Mouse (Mus musculus): ENCODE measurements at regions not wholly inside any gene's neighbourhood (a gene's known extent, or its start where the extent isn't known, plus 50 kb on each side); places are given as distances from the start of the nearest gene placed in this dataset.

DNA sequence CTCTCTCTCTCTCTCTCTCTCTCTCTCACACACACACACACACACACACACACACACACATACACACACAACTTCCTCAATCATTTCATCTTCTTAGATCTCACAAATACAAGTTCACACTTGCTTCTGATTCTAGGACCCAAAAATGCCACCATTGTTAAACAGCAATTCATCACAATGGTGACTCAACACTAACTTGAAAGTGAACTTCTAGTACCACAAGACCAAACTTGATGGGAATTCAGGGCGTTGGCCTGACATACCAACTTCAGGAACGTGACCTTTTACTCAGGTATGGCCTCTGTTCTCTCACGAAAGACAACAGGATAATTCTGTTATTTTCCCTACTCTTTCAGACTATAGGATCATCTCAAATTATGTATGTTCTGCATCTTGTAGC, 157.5 kb upstream of the Gm26657 start:
- TF ChIP-seq GATA1 (IDR thresholded peaks at IDR 0.05; ENCODE audit: borderline replicate concordance, low read length) = no peak
- TF ChIP-seq FLI1 (IDR thresholded peaks at IDR 0.05; ENCODE audit: low read length) = no peak
